Mouse (Mus musculus): ENCODE results near the gene Mri1. TPM values are rescaled to one million over a fixed set of nuclear protein-coding genes. Genes with fewer than 3 reads are reported as not detected.

Gene Mri1
- polyA plus RNA-seq, 1 experiment from 2014 or later = 51.4 TPM

DNA sequence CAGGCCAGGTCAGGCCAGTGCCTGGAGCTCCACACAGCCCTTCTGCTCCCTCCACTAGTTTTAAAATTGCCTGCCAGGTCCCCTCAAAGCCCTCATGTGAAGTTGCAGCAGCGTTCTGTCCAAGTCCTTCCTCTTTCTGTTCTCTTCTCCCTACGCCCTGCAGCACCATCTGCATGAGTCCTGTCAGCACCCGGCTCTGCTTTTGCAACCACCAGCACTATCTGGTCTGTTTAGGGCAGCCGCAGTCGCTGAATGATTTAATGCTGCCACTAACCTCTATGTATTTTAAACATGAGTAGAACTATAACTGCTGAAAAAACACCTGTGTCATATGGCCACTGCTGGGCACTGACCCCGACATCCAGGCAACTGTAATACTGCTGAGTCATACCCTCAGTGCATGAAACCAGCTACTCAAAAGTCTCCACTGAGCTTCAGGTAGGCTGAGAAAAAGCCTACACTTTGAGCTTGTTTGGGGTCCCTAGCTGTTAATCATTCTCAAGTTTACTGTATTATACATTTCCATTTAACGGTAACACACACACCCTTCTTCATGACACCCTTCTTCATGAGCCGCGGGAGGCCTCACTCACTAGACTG, 34.5 kb downstream of the Mri1 start:
- Histone ChIP-seq H3K27me3 (ENCODE audit: control insufficient read depth, insufficient read depth, low read depth, low read length) (no peaks in the 10 kb centered on the region), H3K27ac (ENCODE audit: low read length) (no peak overlapping the region), H3K4me2 (ENCODE audit: low read depth, low read length) (no peak overlapping the region), H3K9me3 (ENCODE audit: control insufficient read depth, low read length) (no peaks in the 10 kb centered on the region), H3K9ac (ENCODE audit: low read length) (no peak overlapping the region), H3K36me3 (ENCODE audit: control insufficient read depth, insufficient read depth, low read length) (peaks cover 51% of the 10 kb centered on the region), H3K4me3 (ENCODE audit: low read length) (no peak overlapping the region), H3K4me1 (replicated peaks; ENCODE audit: control insufficient read depth, insufficient read depth, low read length) (no peaks in the 10 kb centered on the region)
- no peak for ATAC-seq (ENCODE audit: low read depth)
- 88% methylated on average over 9 of the region's 9 CpGs for WGBS

GRCm38 (mm10) chr8:84220105-84220504, 37.0 kb downstream of the Mri1 start:
- no peak overlapping the region for H3K9ac ChIP-seq (ENCODE audit: low read length)
- H3K36me3 ChIP-seq (ENCODE audit: control insufficient read depth, insufficient read depth, low read length) = peaks cover 48% of the 10 kb centered on the region
- no peak overlapping the region for H3K4me2 ChIP-seq (ENCODE audit: low read depth, low read length)
- no peaks in the 10 kb centered on the region for H3K4me1 ChIP-seq (replicated peaks; ENCODE audit: control insufficient read depth, insufficient read depth, low read length)
- 75% methylated on average over 7 of the region's 7 CpGs for WGBS
- ATAC-seq (ENCODE audit: low read depth) = no peak
- H3K27me3 ChIP-seq (ENCODE audit: control insufficient read depth, insufficient read depth, low read depth, low read length) = no peaks in the 10 kb centered on the region
- H3K27ac ChIP-seq (ENCODE audit: low read length) = no peak overlapping the region
- no peaks in the 10 kb centered on the region for H3K9me3 ChIP-seq (ENCODE audit: control insufficient read depth, low read length)
- no peak overlapping the region for H3K4me3 ChIP-seq (ENCODE audit: low read length)

DNA sequence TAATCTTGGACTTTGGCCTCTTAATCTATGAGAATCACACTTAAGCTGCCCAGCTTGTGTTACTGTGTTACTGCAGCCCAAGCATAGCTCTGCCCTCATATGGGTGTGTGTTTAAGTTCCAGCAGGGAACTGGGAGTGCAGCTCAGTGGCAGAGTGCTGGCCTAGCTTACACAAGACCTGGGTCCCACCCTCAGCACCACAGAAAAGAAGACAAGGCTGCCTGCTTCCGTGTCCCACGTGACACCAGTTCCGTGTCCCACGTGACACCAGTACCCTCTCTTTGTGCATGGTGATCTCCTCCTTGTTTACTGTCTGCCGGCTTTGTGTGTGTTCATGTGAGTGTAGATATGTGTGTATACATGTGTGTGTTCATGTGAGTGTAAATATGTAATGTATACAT, 39.0 kb downstream of the Mri1 start:
- H3K4me2 ChIP-seq (ENCODE audit: low read depth, low read length) = no peak overlapping the region
- peaks cover 44% of the 10 kb centered on the region for H3K36me3 ChIP-seq (ENCODE audit: control insufficient read depth, insufficient read depth, low read length)
- no peak overlapping the region for H3K27ac ChIP-seq (ENCODE audit: low read length)
- ATAC-seq (ENCODE audit: low read depth) = no peak
- no peak overlapping the region for H3K4me3 ChIP-seq (ENCODE audit: low read length)
- WGBS = 90% methylated on average over 5 of the region's 5 CpGs
- no peaks in the 10 kb centered on the region for H3K4me1 ChIP-seq (replicated peaks; ENCODE audit: control insufficient read depth, insufficient read depth, low read length)
- H3K9me3 ChIP-seq (ENCODE audit: control insufficient read depth, low read length) = no peaks in the 10 kb centered on the region
- no peak overlapping the region for H3K9ac ChIP-seq (ENCODE audit: low read length)
- no peaks in the 10 kb centered on the region for H3K27me3 ChIP-seq (ENCODE audit: control insufficient read depth, insufficient read depth, low read depth, low read length)

DNA sequence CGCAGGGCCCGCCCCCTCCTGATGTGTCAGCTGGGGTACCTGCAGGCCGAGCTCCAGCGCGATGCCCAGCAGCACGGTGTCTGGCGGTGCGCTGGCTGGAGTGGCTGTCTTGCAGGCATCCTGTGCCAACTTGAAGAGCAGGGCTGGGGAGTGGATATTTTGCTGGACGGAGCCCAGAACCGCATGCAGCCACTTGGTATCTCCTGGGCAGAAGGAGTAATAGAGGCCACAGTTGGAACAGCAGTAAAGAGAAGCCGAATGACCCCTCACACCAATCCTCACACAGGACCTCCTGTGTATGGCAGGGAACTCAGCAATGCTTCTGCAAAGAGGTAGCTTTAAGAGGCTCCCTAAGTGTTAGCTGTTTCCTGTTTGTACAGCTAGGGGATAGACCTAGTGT, 39.9 kb downstream of the Mri1 start:
- ATAC-seq (ENCODE audit: low read depth) = no peak
- Histone ChIP-seq H3K4me1 (replicated peaks; ENCODE audit: control insufficient read depth, insufficient read depth, low read length) (no peaks in the 10 kb centered on the region), H3K4me2 (ENCODE audit: low read depth, low read length) (no peak overlapping the region), H3K27me3 (ENCODE audit: control insufficient read depth, insufficient read depth, low read depth, low read length) (no peaks in the 10 kb centered on the region), H3K4me3 (ENCODE audit: low read length) (no peak overlapping the region), H3K9ac (ENCODE audit: low read length) (no peak overlapping the region), H3K36me3 (ENCODE audit: control insufficient read depth, insufficient read depth, low read length) (peaks cover 48% of the 10 kb centered on the region), H3K27ac (ENCODE audit: low read length) (no peak overlapping the region), H3K9me3 (ENCODE audit: control insufficient read depth, low read length) (no peaks in the 10 kb centered on the region)
- WGBS = 91% methylated on average over 11 of the region's 11 CpGs

DNA sequence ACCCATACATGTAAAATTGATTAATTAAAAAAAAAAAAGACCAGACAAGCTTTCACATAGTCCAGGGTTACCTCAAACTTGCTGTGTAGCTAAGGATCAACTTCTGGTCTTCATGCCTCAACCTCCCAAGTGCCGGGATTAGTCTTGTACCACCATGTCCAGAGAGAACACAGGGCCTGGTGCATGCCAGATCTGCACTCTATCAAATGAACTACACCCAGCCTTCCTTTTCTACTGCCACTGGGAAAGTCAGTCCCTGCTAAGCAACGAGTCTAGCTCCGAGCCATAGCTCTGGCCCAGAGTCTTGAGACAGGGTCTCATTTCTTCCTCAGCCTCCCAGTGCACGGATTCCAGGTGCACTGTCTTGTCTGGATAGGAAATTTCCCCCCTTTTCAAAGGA, 43.8 kb downstream of the Mri1 start:
- 90% methylated on average over 4 of the region's 4 CpGs for WGBS
- no peak overlapping the region for H3K4me2 ChIP-seq (ENCODE audit: low read depth, low read length)
- no peaks in the 10 kb centered on the region for H3K9me3 ChIP-seq (ENCODE audit: control insufficient read depth, low read length)
- H3K4me3 ChIP-seq (ENCODE audit: low read length) = no peak overlapping the region
- H3K4me1 ChIP-seq (replicated peaks; ENCODE audit: control insufficient read depth, insufficient read depth, low read length) = peaks cover 4% of the 10 kb centered on the region
- ATAC-seq (ENCODE audit: low read depth) = no peak
- no peak overlapping the region for H3K9ac ChIP-seq (ENCODE audit: low read length)
- H3K27ac ChIP-seq (ENCODE audit: low read length) = no peak overlapping the region
- H3K36me3 ChIP-seq (ENCODE audit: control insufficient read depth, insufficient read depth, low read length) = peaks cover 50% of the 10 kb centered on the region
- H3K27me3 ChIP-seq (ENCODE audit: control insufficient read depth, insufficient read depth, low read depth, low read length) = no peaks in the 10 kb centered on the region

- H3K4me2 ChIP-seq (ENCODE audit: low read depth, low read length) = no peak overlapping the region
- no peak overlapping the region for H3K9ac ChIP-seq (ENCODE audit: low read length)
- H3K27me3 ChIP-seq (ENCODE audit: control insufficient read depth, insufficient read depth, low read depth, low read length) = no peaks in the 10 kb centered on the region
- no peak overlapping the region for H3K27ac ChIP-seq (ENCODE audit: low read length)
- H3K9me3 ChIP-seq (ENCODE audit: control insufficient read depth, low read length) = no peaks in the 10 kb centered on the region
- no peak for ATAC-seq (ENCODE audit: low read depth)
- H3K4me3 ChIP-seq (ENCODE audit: low read length) = no peak overlapping the region
- WGBS = 88% methylated on average over 31 of the region's 31 CpGs
- peaks cover 7% of the 10 kb centered on the region for H3K4me1 ChIP-seq (replicated peaks; ENCODE audit: control insufficient read depth, insufficient read depth, low read length)
- H3K36me3 ChIP-seq (ENCODE audit: control insufficient read depth, insufficient read depth, low read length) = peaks cover 39% of the 10 kb centered on the region
Measured at GRCm38 (mm10) chr8:84211881-84212563, 45.1 kb downstream of the Mri1 start.

DNA sequence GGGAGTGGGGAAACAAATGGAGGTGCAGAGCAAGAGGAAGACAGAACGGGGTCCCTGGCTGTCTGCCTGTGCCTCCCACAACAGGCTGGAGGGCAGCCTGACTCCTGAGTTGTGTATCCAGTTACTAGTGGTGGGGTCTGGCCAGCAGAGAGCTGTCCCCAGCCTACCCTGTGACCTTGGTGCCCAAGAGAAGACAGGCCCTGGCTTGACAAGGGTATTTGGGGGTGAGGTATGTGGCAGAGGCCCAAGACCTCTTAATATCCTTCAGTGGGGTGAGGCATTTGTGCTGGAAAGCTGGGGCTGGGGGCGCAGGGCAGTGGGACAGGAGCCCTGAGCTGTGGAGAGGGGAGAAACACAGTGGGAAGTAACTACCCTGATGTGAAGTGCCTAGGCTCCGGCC, 45.9 kb downstream of the Mri1 start:
- H3K9me3 ChIP-seq (ENCODE audit: control insufficient read depth, low read length) = no peaks in the 10 kb centered on the region
- H3K4me2 ChIP-seq (ENCODE audit: low read depth, low read length) = no peak overlapping the region
- no peak overlapping the region for H3K27ac ChIP-seq (ENCODE audit: low read length)
- no peak overlapping the region for H3K9ac ChIP-seq (ENCODE audit: low read length)
- ATAC-seq (ENCODE audit: low read depth) = no peak
- peaks cover 35% of the 10 kb centered on the region for H3K36me3 ChIP-seq (ENCODE audit: control insufficient read depth, insufficient read depth, low read length)
- 78% methylated on average over 3 of the region's 3 CpGs for WGBS
- no peak overlapping the region for H3K4me3 ChIP-seq (ENCODE audit: low read length)
- peaks cover 7% of the 10 kb centered on the region for H3K4me1 ChIP-seq (replicated peaks; ENCODE audit: control insufficient read depth, insufficient read depth, low read length)
- no peaks in the 10 kb centered on the region for H3K27me3 ChIP-seq (ENCODE audit: control insufficient read depth, insufficient read depth, low read depth, low read length)

GRCm38 (mm10) chr8:84210167-84210791, 46.8 kb downstream of the Mri1 start:
- Histone ChIP-seq H3K27me3 (ENCODE audit: control insufficient read depth, insufficient read depth, low read depth, low read length) (no peaks in the 10 kb centered on the region), H3K4me3 (ENCODE audit: low read length) (no peak overlapping the region), H3K9ac (ENCODE audit: low read length) (no peak overlapping the region), H3K36me3 (ENCODE audit: control insufficient read depth, insufficient read depth, low read length) (peaks cover 30% of the 10 kb centered on the region), H3K4me1 (replicated peaks; ENCODE audit: control insufficient read depth, insufficient read depth, low read length) (peaks cover 7% of the 10 kb centered on the region), H3K4me2 (ENCODE audit: low read depth, low read length) (no peak overlapping the region), H3K9me3 (ENCODE audit: control insufficient read depth, low read length) (no peaks in the 10 kb centered on the region), H3K27ac (ENCODE audit: low read length) (no peak overlapping the region)
- WGBS = 51% methylated on average over 28 of the region's 34 CpGs
- 0 out of 2 replicates have a peak, but pooled peaks have one; percentile 34 for ATAC-seq (ENCODE audit: low read depth)

All from lung, embryonic 16.5 days (tissue).